Mouse (Mus musculus): Measurements from ENCODE around the gene Acod1.
A peak's percentile ranks its signal among the peaks of the same experiment; 100 is the strongest.

Acod1 gene

GRCm38 (mm10) chr14:103102731-103103335 lies 56.1 kb downstream of the Acod1 start:
- DNase-seq, result peak; percentile 53

All from kidney, postnatal 36 days (tissue).